Mouse (Mus musculus) retina, embryonic 14.5 days (tissue): ENCODE data around the gene Acod1.

Source experiments
- DNase-seq: peaks from one replicate; pipeline ENCODE4 v3.0.0-alpha.2; 2015; ENCODE audit warnings: low spot score

Gene Acod1

GRCm38 (mm10) chr14:103046677-103047076, at the start of gene Acod1:
TSS of gene Acod1 (plus strand) at chr14:103046977.
- no peak for DNase-seq

GRCm38 (mm10) chr14:103007737-103008136, 39.0 kb upstream of the Acod1 start:
- no peak for DNase-seq

- DNase-seq = peak; percentile 61
These were observed 35.0 kb upstream of the Acod1 start for GRCm38 (mm10) chr14:103011782-103012181.

GRCm38 (mm10) chr14:103012563-103013150, 34.1 kb upstream of the Acod1 start:
- peak; percentile 84 for DNase-seq

- no peak for DNase-seq
These were observed 29.8 kb upstream of the Acod1 start for GRCm38 (mm10) chr14:103017009-103017408.

- DNase-seq = no peak
These were observed 26.7 kb upstream of the Acod1 start for GRCm38 (mm10) chr14:103020046-103020445.

- DNase-seq = no peak
These were observed 17.6 kb upstream of the Acod1 start for GRCm38 (mm10) chr14:103029203-103029602.

GRCm38 (mm10) chr14:103033271-103033823, 13.4 kb upstream of the Acod1 start:
- no peak for DNase-seq

- DNase-seq = no peak
These were observed 12.7 kb upstream of the Acod1 start for GRCm38 (mm10) chr14:103034076-103034475.

- DNase-seq = no peak
These were observed 9.8 kb upstream of the Acod1 start for GRCm38 (mm10) chr14:103037016-103037415.

GRCm38 (mm10) chr14:103048292-103049086, 1.7 kb downstream of the Acod1 start:
- no peak for DNase-seq

GRCm38 (mm10) chr14:103051159-103051769, 4.5 kb downstream of the Acod1 start:
- DNase-seq = peak; percentile 80

GRCm38 (mm10) chr14:103054731-103055130, 8.0 kb downstream of the Acod1 start:
- no peak for DNase-seq

GRCm38 (mm10) chr14:103056601-103057000, 9.8 kb downstream of the Acod1 start:
- DNase-seq = no peak

- no peak for DNase-seq
These were observed 12.2 kb downstream of the Acod1 start for GRCm38 (mm10) chr14:103058998-103059397.

GRCm38 (mm10) chr14:103059495-103059894, 12.7 kb downstream of the Acod1 start:
- no peak for DNase-seq

- DNase-seq = peak; percentile 85
These were observed 18.8 kb downstream of the Acod1 start for GRCm38 (mm10) chr14:103065294-103066167.

GRCm38 (mm10) chr14:103069465-103069863, 22.7 kb downstream of the Acod1 start:
- DNase-seq = no peak

- peak; percentile 95 for DNase-seq
These were observed 23.3 kb downstream of the Acod1 start, which contains the start of gene Cln5 for GRCm38 (mm10) chr14:103069864-103070611. TSS of gene Cln5 (plus strand) at chr14:103070216.

GRCm38 (mm10) chr14:103070790-103071189, 24.0 kb downstream of the Acod1 start:
- no peak for DNase-seq

GRCm38 (mm10) chr14:103071471-103071870, 24.7 kb downstream of the Acod1 start:
- DNase-seq = no peak
